Mouse (Mus musculus) embryo, embryonic 9.5 days (tissue): ENCODE data around the gene Mrpl49.
"Not testable (repeated sequence)": the region's sequence is repeated elsewhere in the genome, so short reads cannot be mapped to it uniquely, and the experiment has no call there.

Experiments
- DNase-seq: peaks from one replicate; pipeline ENCODE4 v3.0.0-alpha.2; 2017; ENCODE audit errors: extremely low spot score

Gene Mrpl49

GRCm38 (mm10) chr19:6067011-6067723 lies 9.6 kb upstream of the Mrpl49 start:
- DNase-seq = peak; percentile 87

DNA sequence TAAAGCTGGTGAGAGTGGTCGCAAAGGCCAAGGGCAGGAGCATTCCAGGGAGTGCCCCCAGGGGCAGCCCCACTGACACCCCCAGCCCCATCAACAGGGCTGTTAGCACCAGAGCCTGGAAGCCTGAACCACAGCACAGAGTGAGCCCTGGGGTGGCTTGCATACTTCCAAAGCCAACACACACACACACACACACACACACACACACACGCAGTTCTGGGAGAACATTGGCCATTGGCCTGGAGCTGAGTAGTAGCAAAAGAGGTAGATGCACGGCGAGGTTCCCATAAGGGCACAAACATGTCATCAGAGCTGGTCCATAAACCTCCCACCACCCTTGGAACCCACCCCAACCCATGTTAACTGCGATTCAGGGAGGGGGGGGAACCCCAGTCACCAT lies 9.0 kb upstream of the Mrpl49 start:
- DNase-seq = no peak

GRCm38 (mm10) chr19:6063081-6063480 lies 5.5 kb upstream of the Mrpl49 start:
- DNase-seq = no peak

- no peak for DNase-seq
Observed at GRCm38 (mm10) chr19:6062418-6062817, 4.8 kb upstream of the Mrpl49 start.

DNA sequence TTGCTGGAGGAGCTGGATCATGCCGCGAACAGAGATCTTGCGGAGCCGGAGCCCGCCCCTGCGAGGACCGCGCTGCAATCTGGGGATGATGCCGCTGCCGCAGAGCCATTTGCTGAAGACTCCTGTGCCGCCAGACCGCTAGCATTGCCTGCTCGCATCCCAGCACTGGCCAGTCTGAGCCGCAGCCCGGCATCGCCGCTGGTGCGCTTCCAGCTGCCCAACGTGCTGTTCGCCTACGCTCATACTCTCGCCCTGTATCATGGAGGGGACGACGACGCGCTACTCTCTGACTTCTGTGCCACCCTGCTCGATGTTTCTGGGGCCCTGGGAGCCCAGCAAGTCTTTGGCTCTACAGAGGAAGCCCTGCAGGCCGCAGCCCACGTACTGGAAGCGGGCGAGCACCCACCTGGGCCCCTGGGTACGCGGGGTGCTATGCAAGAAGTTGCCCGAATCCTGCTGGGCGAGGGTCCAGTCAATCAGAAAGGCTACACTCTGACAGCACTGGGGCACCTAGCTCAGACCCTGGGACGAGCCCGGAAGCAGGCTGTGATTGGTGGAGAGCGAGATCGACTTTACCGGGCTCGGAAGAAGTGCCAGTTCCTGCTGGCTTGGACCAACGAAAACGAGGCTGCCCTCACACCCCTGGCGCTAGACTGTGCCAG lies 4.2 kb upstream of the Mrpl49 start:
- DNase-seq = peak; percentile 42

- DNase-seq = peak; percentile 91
Observed at GRCm38 (mm10) chr19:6061021-6061533, 3.5 kb upstream of the Mrpl49 start, which contains the start of gene Znhit2. Gene Znhit2 (plus strand): TSS chr19:6061192.

GRCm38 (mm10) chr19:6058966-6059365 lies 1.4 kb upstream of the Mrpl49 start:
- no peak for DNase-seq

- DNase-seq = no peak
Observed at GRCm38 (mm10) chr19:6058513-6058912, 928 bp upstream of the Mrpl49 start.

DNA sequence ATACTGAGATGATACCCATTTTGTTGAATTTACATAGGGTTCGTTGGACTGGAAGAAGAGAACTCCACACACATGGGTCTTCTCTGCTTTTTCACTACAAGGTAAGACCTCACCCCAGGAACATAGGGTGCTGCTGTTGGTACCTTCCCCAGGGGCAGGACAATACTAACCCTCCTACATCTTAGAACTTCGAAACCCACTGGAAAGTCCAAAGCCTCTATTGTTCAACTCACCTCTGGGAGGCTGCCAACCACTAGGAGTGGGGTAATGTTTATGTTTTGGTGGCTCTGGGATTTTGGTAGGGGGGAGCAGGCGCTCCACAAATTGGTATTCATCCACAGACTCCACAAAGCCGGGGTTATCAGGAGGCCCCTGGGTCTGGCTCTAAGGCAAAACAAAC lies 889 bp downstream of the Mrpl49 start:
- DNase-seq = no peak

DNA sequence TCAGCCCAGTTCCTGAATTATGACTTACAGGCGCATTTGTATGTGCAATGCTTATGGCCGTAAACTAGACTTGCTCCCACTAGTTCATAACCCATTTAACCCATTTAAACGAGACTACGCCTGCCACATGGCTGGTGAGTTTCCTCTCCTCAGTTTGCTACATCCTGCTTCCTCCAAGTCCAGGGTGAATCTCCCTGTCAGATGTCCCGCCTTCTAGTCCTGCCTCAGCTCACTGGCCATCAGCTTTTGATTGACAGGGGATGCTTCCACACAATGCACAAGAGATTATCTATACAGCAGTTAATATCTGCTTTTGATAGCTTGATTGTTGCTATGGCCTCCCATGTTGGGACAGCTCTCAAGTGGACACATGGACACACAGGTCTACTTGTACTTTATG lies 3.3 kb downstream of the Mrpl49 start:
- no peak for DNase-seq

GRCm38 (mm10) chr19:6052516-6052915 lies 5.1 kb downstream of the Mrpl49 start:
- DNase-seq = no peak

- DNase-seq = no peak
Observed at GRCm38 (mm10) chr19:6048681-6049410, 8.7 kb downstream of the Mrpl49 start.

- DNase-seq = no peak
Observed at GRCm38 (mm10) chr19:6047899-6048166, 9.8 kb downstream of the Mrpl49 start.

DNA sequence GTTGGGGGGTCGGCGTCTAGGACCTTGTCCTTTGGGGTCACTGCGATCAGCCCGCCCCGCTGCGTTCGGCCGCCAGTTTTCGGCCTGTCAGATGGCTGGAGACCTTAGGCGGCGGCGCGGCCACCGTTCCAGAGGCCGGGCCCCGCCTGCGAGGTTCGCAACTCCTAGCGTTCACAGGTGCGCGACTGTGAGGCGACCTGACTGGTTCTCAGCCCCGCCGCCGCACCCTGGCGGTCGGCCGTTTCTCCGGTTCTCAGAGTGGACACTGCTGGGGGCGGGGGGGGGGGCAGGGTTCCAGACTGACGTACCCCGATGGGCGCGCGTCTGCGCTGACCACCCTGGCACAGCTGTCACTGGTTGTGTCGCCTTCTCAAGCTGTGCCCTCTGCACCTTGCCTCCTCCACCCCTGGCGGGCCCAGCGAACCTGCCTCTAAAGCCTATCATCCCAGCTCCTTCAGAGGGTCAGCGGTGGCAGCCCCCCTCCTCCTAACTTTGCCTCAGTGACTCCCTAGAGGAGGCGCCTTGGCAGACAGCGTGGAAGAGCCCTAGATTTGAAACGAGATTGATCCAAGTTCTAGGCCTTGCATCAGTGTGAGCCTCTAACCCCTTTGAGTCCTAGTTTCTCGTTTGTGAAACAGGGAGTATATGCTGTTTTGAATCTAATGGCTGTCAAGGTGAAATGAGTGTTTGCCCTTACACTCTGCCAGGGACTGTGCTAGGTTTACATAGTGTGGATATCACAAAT lies 10.3 kb downstream of the Mrpl49 start:
- no peak for DNase-seq

DNA sequence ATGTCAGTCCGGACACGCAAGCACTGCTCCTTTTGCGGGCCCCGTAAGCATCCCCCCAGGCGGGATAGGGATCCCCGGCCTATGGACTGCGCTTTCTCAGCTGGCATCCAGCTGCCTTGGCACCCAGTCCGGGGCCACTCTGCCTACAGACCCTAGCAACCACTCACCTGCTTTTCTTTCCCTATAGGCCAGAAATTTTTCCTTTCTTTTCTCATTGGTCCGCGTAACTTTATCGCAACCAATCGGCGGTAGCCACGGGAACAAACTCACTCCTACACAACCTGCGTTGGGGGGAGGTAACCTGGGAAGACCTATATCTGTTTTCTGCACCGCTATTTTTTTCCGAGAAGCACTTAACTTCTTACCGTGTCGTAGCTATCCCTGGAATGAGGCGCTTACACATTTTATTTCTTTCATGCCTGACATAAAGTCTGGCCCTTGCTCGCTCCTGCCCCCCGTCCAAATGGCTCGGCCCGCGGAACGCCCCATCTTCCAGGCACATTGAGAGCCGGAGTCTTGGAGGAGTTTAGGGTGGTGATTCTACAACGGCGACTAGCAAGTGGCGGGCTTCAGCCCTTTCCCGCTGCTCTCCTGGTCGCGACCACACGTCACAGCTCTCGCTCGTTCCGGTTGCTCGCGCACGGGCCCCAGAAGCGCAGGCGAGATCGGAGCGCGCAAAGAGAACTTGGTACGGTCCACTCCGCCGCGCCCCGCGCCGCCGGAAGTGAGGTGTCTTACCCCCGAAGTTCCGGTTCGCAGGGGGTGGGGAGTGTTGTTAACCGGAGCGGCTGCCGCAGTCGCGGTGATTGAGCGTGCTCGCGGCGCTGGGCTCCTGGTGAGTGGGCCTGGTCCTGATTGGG lies 11.1 kb downstream of the Mrpl49 start, which contains the start of gene Syvn1:
Syvn1 (plus strand) TSS at position 283 of the 860 bp plus-strand sequence.
- peak; percentile 92 for DNase-seq

DNA sequence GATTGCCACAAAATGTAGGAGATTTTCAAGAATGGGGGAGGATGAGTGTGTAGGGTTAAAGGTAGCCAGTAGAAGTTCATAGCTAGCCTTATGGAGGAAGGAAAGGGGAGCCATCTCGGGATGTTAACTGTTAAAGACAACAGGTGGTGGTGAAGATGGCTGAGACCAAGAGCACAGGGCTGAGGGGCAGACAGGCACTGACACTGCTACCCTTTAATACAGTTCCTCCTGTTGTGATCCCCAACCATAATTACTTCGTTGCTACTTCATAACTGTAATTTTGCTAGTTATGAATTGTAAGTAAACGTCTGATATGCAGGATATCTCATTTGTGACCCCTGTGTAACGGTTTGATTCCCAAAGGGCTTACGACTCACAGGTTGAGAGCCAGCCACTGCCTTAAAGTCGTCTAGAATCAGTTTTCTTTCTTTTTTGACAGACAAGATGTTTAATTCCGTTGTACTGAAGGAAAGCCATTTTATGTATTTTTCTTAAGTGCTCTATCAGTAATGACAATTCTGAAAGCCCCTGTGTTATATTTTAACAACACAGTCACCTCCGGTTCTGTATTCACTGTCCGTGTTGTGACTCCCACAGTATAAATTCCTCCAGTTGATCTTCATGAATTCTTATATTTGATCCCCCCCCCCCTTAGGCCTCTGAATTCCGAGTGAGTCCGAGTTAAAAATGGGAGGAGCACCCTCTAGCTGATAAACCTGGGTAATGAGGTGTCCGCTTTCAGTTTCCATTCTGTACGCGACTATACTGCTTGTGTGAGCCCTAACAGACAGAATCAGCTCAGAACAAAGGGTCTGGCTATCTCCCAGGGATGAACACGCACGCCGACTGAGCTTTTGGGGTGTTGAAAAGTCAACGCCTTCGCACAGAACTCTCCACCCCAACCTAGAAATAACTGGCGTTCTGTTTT lies 12.0 kb downstream of the Mrpl49 start:
- DNase-seq = no peak

- DNase-seq = not testable (repeated sequence)
Observed at GRCm38 (mm10) chr19:6044102-6044501, 13.5 kb downstream of the Mrpl49 start.

GRCm38 (mm10) chr19:6042293-6042692 lies 15.3 kb downstream of the Mrpl49 start:
- no peak for DNase-seq

- no peak for DNase-seq
Observed at GRCm38 (mm10) chr19:6040002-6040401, 17.6 kb downstream of the Mrpl49 start.

- DNase-seq = no peak
Observed at GRCm38 (mm10) chr19:6038326-6038725, 19.3 kb downstream of the Mrpl49 start.
